Mouse (Mus musculus): ENCODE data around the gene Cfap36. TPM values are rescaled to one million over a fixed set of nuclear protein-coding genes. Genes with fewer than 3 reads are reported as not detected.

Cfap36 gene
- polyA plus RNA-seq (2015; fragmentation: Nextera tagmentation; extraction: Ambion mirVana), result 111 and 113 TPM in 2 replicates

DNA sequence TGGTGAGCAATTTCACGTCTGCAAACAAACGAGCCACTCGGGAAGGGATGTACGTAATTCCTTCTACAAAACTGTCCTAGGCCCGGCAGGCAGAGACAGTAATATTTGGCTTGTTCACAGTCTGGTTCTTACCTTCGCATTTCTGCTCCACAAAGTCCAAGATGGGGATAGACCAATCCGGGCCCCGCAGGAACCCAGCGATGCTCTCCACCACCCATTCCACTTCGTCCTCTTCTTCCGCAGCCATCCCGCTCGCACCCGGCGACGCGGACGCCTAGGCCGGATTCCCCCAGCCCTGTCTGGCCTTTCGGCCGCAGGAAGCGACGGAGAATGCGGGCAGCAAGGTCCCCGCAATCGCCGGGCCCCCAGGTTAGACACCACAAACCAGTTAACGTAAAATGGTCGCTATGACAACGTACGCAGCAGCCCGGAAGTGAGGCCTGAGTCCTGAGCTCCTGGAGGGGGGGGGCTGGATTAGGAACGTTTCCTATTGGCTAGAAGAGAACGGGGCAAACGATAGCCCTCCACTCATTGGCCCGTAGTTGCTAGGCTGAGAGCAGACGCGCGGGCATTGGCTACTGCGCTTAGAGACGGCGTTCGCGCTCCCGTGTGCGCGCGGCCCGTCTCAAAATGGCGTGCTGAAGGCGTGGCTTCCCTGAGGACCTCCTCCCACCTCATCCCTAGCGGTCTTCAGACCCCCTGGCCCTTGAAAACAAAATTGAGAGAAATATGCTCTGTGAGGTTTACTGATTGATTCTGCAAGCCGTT, at the start of gene Cfap36:
Gene Cfap36 (minus strand): TSS at position 527 of the 768 bp plus-strand sequence.
- H3K36me3 ChIP-seq, result peaks cover 17% of the 10 kb centered on the region
- peak within 1 kb of the TSS; percentile 78 for H3K4me2 ChIP-seq (replicated peaks)
- H3K9me3 ChIP-seq, result no peaks in the 10 kb centered on the region
- peaks cover 5% of the 10 kb centered on the region; the same call in 1 of the 2 replicates for H3K27me3 ChIP-seq
- peak; percentile 100 for ATAC-seq
- H3K4me3 ChIP-seq (replicated peaks), result peak within 1 kb of the TSS; percentile 79
- H3K27ac ChIP-seq, result peak within 1 kb of the TSS; percentile 88
- WGBS, result under 1% methylated on average over 53 of the region's 53 CpGs
- H3K9ac ChIP-seq (replicated peaks), result peak within 1 kb of the TSS; percentile 80
- H3K4me1 ChIP-seq (replicated peaks), result peaks cover 18% of the 10 kb centered on the region

DNA sequence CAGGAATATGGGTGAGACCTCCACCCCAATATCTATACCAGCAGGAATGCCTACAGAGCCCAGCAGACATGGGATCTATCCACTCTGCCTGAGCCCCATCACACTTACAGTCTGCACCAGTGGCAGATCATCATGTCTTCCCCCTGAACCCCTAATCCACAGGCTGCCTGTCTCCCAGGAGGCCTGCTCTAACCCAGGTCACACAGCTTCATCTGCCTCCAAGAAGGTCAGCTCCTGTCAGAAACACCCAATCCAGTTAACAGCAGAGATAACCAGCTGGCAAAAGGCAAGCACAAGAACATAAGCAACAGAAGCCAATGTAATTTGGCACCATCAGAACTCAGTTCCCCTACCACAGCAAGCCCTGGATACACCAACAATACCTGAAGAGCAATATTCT, 40.1 kb upstream of the Cfap36 start:
- ATAC-seq, result no peak
- no peaks in the 10 kb centered on the region for H3K27me3 ChIP-seq
- no peak overlapping the region for H3K4me2 ChIP-seq (replicated peaks)
- no peaks in the 10 kb centered on the region for H3K9me3 ChIP-seq
- H3K27ac ChIP-seq, result no peak overlapping the region
- no peaks in the 10 kb centered on the region for H3K36me3 ChIP-seq
- no peak overlapping the region for H3K4me3 ChIP-seq (replicated peaks)
- no peaks in the 10 kb centered on the region for H3K4me1 ChIP-seq (replicated peaks)
- H3K9ac ChIP-seq (replicated peaks), result no peak overlapping the region

DNA sequence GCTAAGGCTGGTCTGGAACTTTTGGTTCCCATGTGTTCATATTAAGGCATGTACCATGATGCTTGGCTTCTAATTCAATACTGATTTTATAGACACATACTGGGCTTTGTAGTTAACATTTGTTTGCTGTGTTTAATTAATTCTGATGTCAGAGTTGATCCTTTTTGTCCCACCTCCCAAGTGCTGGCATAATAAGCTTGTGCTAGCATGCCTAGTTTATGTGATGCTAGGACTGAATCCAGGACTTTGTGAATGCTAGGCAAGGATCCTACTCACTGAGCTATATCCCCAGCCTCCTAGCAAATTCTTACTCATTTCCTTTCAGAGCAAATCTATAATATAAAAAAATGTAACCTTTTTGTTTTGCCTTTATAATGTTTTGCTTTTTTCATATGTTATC, 38.8 kb upstream of the Cfap36 start:
- Histone ChIP-seq H3K27ac (no peak overlapping the region), H3K4me2 (replicated peaks) (no peak overlapping the region), H3K36me3 (no peaks in the 10 kb centered on the region), H3K4me3 (replicated peaks) (no peak overlapping the region), H3K9me3 (no peaks in the 10 kb centered on the region), H3K4me1 (replicated peaks) (no peaks in the 10 kb centered on the region), H3K27me3 (no peaks in the 10 kb centered on the region), H3K9ac (replicated peaks) (no peak overlapping the region)
- ATAC-seq, result no peak

DNA sequence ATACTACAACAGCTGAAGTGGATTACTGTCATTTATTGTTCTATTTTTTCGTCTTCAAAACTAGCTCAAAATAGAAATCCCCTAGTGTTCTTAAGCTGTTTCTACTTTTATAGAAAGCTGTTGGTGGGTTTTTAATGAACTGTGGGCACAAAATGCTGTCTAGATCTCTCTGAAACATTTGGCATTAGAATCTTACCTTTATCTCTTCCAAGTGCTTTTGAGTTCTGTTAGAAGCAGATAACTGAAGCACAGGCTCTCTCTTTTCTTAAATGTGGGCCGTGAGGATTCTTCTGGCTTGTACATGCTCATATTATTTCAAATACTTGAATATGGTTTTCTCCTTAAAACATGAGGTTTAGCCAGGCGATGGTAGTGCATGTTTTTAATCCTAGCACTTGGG, 27.5 kb upstream of the Cfap36 start:
- no peak for ATAC-seq
- no peak overlapping the region for H3K4me2 ChIP-seq (replicated peaks)
- WGBS, result 81% methylated on average over 3 of the region's 3 CpGs

DNA sequence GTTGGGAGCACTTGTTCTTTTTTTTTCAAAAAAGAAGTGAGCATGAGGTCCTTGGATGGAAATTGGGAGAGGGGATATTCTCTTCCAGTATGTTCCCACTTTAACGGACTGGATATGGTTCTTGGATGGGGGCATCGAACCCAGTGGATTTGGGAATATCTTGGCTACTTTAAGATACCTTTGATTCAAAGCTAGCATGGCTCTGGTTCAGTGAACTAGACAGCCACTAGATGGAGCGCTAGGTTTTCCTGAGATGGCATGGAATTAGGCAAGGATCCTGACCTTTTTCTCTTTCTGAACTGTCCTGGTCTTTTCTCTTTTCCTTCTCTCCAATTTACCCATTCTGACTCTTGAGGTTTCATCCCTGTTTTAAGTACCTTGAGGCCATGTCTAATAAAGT, 20.6 kb upstream of the Cfap36 start:
- no peak overlapping the region for H3K4me2 ChIP-seq (replicated peaks)
- no peaks in the 10 kb centered on the region for H3K36me3 ChIP-seq
- H3K4me1 ChIP-seq (replicated peaks), result no peaks in the 10 kb centered on the region
- H3K27ac ChIP-seq, result no peak overlapping the region
- WGBS, result 29% methylated on average over 3 of the region's 3 CpGs
- no peaks in the 10 kb centered on the region for H3K27me3 ChIP-seq
- ATAC-seq, result peak; percentile 40; the same call in 1 of the 2 replicates
- H3K9ac ChIP-seq (replicated peaks), result no peak overlapping the region
- no peak overlapping the region for H3K4me3 ChIP-seq (replicated peaks)
- no peaks in the 10 kb centered on the region for H3K9me3 ChIP-seq

More for the DNA sequence above, 27.5 kb upstream of the Cfap36 start:
- no peaks in the 10 kb centered on the region for H3K36me3 ChIP-seq
- no peaks in the 10 kb centered on the region for H3K27me3 ChIP-seq
- H3K9me3 ChIP-seq, result no peaks in the 10 kb centered on the region
- H3K4me3 ChIP-seq (replicated peaks), result no peak overlapping the region
- no peak overlapping the region for H3K9ac ChIP-seq (replicated peaks)
- no peaks in the 10 kb centered on the region for H3K4me1 ChIP-seq (replicated peaks)
- H3K27ac ChIP-seq, result no peak overlapping the region

DNA sequence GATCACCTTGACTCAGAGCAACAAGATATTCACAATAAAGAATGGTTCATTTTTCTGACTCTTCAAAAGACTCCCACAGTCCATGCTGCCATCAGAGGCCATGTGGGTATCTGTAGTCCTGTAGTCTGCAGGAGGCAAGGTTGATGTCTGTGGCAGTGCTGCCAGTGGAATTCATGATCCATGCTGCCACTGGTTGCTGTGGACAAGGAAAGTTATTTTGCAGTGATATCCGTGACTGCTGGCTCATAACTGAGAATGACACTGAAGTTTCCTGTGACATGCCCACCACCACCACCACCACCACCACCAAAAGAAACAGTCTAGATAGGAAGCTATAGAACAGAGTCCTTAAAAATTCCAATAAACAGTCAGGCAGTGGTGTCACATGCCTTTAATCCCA, 7.4 kb upstream of the Cfap36 start:
- Histone ChIP-seq H3K4me1 (replicated peaks) (no peaks in the 10 kb centered on the region), H3K9me3 (no peaks in the 10 kb centered on the region), H3K27ac (no peak overlapping the region), H3K4me2 (replicated peaks) (no peak overlapping the region), H3K9ac (replicated peaks) (no peak overlapping the region), H3K4me3 (replicated peaks) (no peak overlapping the region), H3K36me3 (no peaks in the 10 kb centered on the region), H3K27me3 (no peaks in the 10 kb centered on the region)
- ATAC-seq, result no peak
- WGBS, result 95% methylated on average over 1 of the region's 1 CpGs

DNA sequence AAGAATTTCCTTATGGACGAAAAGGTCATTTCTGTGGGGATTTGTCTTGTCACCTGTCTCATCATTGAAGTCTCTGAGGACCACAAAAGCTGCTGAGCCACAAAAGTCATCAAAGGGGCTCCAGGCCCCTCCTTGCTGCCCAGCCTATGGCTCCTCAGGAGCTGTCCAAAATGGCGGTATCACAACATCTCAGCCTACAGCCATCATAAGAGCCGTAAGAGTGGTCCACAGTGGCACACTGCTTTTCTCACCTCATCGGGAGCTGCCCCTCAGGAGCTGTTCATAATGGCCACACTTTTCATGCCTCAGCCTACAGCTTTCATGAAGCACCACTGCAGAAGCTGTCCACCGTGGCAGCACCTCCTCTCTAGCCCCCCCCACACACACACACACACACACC, 1.2 kb upstream of the Cfap36 start:
- Histone ChIP-seq H3K4me3 (replicated peaks) (no peak overlapping the region), H3K4me1 (replicated peaks) (peaks cover 18% of the 10 kb centered on the region), H3K4me2 (replicated peaks) (no peak overlapping the region), H3K27ac (no peak overlapping the region), H3K9ac (replicated peaks) (no peak overlapping the region), H3K36me3 (peaks cover 5% of the 10 kb centered on the region), H3K9me3 (no peaks in the 10 kb centered on the region), H3K27me3 (peaks cover 5% of the 10 kb centered on the region; the same call in 1 of the 2 replicates)
- ATAC-seq, result no peak
- WGBS, result 98% methylated on average over 5 of the region's 5 CpGs

DNA sequence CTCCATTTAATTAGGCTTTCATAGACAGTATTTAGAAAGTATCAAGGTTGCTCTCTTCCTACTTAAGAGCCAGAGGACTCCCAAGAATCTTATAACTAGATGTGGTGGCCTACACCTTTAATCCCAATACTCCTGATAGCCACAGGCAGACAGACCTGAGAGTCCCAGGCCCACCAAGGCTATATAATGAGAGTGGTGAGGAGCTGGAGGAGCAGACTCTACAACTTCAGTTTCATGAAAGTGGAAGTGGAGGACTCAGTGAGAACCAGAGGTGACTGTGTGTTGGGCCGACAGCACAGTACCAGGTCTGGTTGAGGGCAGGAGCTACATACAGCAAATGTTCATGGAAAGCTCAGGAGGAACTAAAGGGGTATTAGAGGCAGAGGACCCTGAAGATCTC, 516 bp upstream of the Cfap36 start:
- whole genome bisulfite sequencing, result 100% methylated on average over 1 of the region's 1 CpGs
- peak overlapping the region; percentile 79 for H3K4me3 ChIP-seq (replicated peaks)
- no peak overlapping the region for H3K9ac ChIP-seq (replicated peaks)
- H3K27me3 ChIP-seq, result peaks cover 5% of the 10 kb centered on the region; the same call in 1 of the 2 replicates
- ATAC-seq, result peak; percentile 56
- H3K27ac ChIP-seq, result no peak overlapping the region
- peaks cover 10% of the 10 kb centered on the region for H3K36me3 ChIP-seq
- no peaks in the 10 kb centered on the region for H3K9me3 ChIP-seq
- H3K4me1 ChIP-seq (replicated peaks), result peaks cover 18% of the 10 kb centered on the region
- peak overlapping the region; percentile 37 for H3K4me2 ChIP-seq (replicated peaks)

DNA sequence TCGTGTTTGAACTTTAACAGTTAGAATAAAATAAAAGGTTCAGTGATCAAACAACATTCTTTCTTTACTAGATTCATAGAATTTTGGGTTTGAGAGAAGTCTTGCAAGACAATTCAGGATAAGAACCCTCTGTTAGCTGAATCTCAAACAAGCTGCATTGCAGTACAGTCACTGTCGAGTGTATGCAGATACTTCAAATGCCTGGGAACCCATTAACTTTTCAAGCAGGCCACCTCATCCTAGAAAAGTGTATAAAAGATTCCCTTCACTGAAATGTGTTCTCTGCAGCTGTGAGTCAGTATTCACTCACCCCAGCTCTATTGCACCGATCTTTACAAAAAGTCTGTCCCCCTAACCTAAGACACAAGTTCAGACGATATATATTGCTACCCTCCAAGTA, 1.2 kb downstream of the Cfap36 start:
- H3K36me3 ChIP-seq, result peaks cover 23% of the 10 kb centered on the region
- no peak for ATAC-seq
- H3K4me1 ChIP-seq (replicated peaks), result peaks cover 18% of the 10 kb centered on the region
- peak overlapping the region; percentile 80 for H3K9ac ChIP-seq (replicated peaks)
- H3K4me2 ChIP-seq (replicated peaks), result peak overlapping the region; percentile 78
- WGBS, result 72% methylated on average over 4 of the region's 4 CpGs
- H3K27ac ChIP-seq, result no peak overlapping the region
- H3K4me3 ChIP-seq (replicated peaks), result peak overlapping the region; percentile 79
- peaks cover 5% of the 10 kb centered on the region; the same call in 1 of the 2 replicates for H3K27me3 ChIP-seq
- H3K9me3 ChIP-seq, result no peaks in the 10 kb centered on the region

DNA sequence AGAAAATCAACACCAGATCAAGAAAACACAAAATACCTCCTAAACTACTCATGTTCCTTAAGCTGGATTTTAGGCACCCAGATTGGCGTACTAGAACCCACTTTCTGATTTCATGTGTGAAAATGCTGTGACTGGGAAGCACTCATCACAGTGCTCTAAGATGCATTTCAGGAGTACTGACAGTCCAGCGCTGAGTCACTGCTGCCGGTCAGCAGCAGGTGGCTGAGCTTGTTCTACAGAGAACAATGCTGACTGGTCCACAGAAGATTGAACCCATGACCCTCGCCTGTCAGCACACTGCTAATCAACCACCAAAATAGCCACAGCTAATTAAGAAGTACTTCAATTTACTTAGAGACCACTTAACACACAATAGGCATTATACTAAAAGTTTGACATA, 5.2 kb downstream of the Cfap36 start:
- no peak overlapping the region for H3K4me3 ChIP-seq (replicated peaks)
- H3K4me1 ChIP-seq (replicated peaks), result peaks cover 18% of the 10 kb centered on the region
- no peaks in the 10 kb centered on the region for H3K27me3 ChIP-seq
- no peak overlapping the region for H3K4me2 ChIP-seq (replicated peaks)
- no peaks in the 10 kb centered on the region for H3K9me3 ChIP-seq
- no peak overlapping the region for H3K9ac ChIP-seq (replicated peaks)
- H3K36me3 ChIP-seq, result peaks cover 23% of the 10 kb centered on the region
- no peak for ATAC-seq
- H3K27ac ChIP-seq, result no peak overlapping the region
- 51% methylated on average over 4 of the region's 4 CpGs for WGBS

DNA sequence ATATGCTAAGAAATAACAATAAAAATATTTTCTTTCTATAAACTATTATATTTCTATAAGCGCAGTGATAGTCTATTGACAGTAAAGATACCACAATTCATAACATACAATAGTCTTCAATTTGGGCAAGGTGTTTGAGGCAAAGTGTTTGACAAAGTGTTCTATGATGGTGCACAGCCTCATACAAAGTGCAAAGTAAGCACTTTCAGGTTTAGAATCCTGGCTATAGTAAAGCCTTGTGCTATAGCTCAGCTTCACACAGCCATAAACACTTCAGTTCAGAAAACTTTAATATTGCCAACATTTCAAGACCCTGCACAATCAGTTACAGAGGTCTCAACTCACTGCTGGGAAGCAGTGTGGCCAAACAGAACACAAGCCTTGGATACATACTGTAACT, 7.9 kb downstream of the Cfap36 start:
- 93% methylated on average over 1 of the region's 1 CpGs for WGBS
- Histone ChIP-seq H3K9ac (replicated peaks) (no peak overlapping the region), H3K9me3 (no peaks in the 10 kb centered on the region), H3K36me3 (peaks cover 23% of the 10 kb centered on the region), H3K4me1 (replicated peaks) (no peaks in the 10 kb centered on the region), H3K27me3 (no peaks in the 10 kb centered on the region), H3K27ac (no peak overlapping the region), H3K4me2 (replicated peaks) (no peak overlapping the region), H3K4me3 (replicated peaks) (no peak overlapping the region)
- ATAC-seq, result no peak

DNA sequence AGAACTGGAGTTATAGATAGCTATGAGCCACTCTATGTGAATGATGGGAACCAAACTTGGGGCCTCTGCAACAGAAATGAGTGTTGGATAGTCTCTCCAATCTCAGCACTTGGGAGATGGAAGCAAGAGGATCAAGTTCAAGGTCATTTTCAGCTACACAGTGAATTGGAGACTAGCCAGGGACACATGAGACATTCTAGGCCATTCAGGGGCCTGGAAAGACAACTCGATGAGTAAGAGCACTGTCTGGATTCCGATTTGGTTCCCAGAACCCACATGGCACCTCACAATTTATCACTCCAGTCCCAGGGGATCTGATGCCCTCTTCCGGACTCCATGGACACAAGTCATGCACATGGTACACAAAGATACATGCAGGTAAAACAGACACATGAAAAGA, 8.7 kb downstream of the Cfap36 start:
- no peaks in the 10 kb centered on the region for H3K4me1 ChIP-seq (replicated peaks)
- ATAC-seq, result no peak
- no peak overlapping the region for H3K4me3 ChIP-seq (replicated peaks)
- H3K27ac ChIP-seq, result no peak overlapping the region
- H3K9me3 ChIP-seq, result no peaks in the 10 kb centered on the region
- H3K9ac ChIP-seq (replicated peaks), result no peak overlapping the region
- H3K4me2 ChIP-seq (replicated peaks), result no peak overlapping the region
- peaks cover 22% of the 10 kb centered on the region for H3K36me3 ChIP-seq
- no peaks in the 10 kb centered on the region for H3K27me3 ChIP-seq
- 97% methylated on average over 3 of the region's 3 CpGs for WGBS

DNA sequence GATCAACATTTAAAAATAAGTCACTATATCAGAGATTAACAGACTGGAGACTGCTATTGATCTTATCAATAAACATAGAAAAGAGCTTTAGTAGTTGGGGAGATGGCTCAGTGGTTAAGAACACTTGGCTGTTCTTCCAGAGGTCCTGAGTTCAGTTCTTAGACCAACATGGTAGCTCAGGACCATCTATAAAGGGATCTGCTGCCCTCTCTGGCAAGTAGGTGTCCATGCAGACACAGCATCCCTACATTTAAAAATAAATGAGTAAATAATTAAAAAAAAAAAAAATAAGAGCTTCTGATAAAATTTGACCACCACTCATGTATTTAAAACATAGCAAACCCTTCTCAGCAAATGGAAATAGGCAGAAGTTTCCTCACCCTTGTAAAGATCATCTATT, 9.2 kb downstream of the Cfap36 start:
- Histone ChIP-seq H3K9me3 (no peaks in the 10 kb centered on the region), H3K4me1 (replicated peaks) (no peaks in the 10 kb centered on the region), H3K27me3 (no peaks in the 10 kb centered on the region), H3K27ac (no peak overlapping the region), H3K36me3 (peaks cover 23% of the 10 kb centered on the region), H3K9ac (replicated peaks) (no peak overlapping the region), H3K4me3 (replicated peaks) (no peak overlapping the region), H3K4me2 (replicated peaks) (no peak overlapping the region)
- ATAC-seq, result no peak

Data from midbrain, embryonic 13.5 days (tissue).